Mouse (Mus musculus) midbrain, embryonic 13.5 days (tissue): ENCODE measurements around the gene Acly. TPM values are rescaled to one million over a fixed set of nuclear protein-coding genes. Genes with fewer than 3 reads are reported as not detected.

Experiments used
- ATAC-seq: fragments of 200-750 bp; cut with Nextera tagmentation; 2 replicates; pipeline ENCODE4 v1.8.0; 2017; ENCODE audit warnings: mild to moderate bottlenecking, moderate TSS enrichment, moderate library complexity
- H3K27ac ChIP-seq: fragments of 300-500 bp; sonication (generic); 2 replicates; pipeline ENCODE4 v1.5.1; 2015; ENCODE audit warnings: inconsistent platforms, mild to moderate bottlenecking, moderate library complexity
- H3K27me3 ChIP-seq: fragments of 300-500 bp; sonication (generic); 2 replicates; pipeline ENCODE4 v1.6.1; 2015; ENCODE audit warnings: mild to moderate bottlenecking, inconsistent platforms
- H3K36me3 ChIP-seq: fragments of 300-500 bp; sonication (generic); 2 replicates; pipeline ENCODE4 v1.6.1; 2015; ENCODE audit warnings: mild to moderate bottlenecking, inconsistent platforms
- H3K4me1 ChIP-seq: fragments of 300-500 bp; sonication (generic); replicated peaks from 2 replicates; pipeline ENCODE4 v1.6.1; 2015; ENCODE audit warnings: inconsistent platforms
- H3K4me2 ChIP-seq: fragments of 300-500 bp; sonication (generic); replicated peaks from 2 replicates; pipeline ENCODE4 v1.6.1; 2015; ENCODE audit warnings: moderate library complexity, mild to moderate bottlenecking, inconsistent platforms
- H3K4me3 ChIP-seq: fragments of 300-500 bp; sonication (generic); replicated peaks from 2 replicates; pipeline ENCODE4 v1.5.1; 2015; ENCODE audit warnings: mild to moderate bottlenecking, inconsistent platforms
- H3K9ac ChIP-seq: fragments of 300-500 bp; sonication (generic); replicated peaks from 2 replicates; pipeline ENCODE4 v1.6.1; 2015; ENCODE audit warnings: mild to moderate bottlenecking, inconsistent platforms
- H3K9me3 ChIP-seq: fragments of 300-500 bp; sonication (generic); 2 replicates; pipeline ENCODE4 v1.6.1; 2016; ENCODE audit warnings: mild to moderate bottlenecking, inconsistent platforms
- whole genome bisulfite sequencing: fragments of 180-500 bp; shearing (Covaris S2); methylation state at CpG from one replicate; pipeline ENCODE4 v1.1.7; 2015; 5-methylcytosine and 5-hydroxymethylcytosine counted together
- polyA plus RNA-seq: library from polyadenylated mRNA; unstranded; fragments of >200 nt; fragmentation: Nextera tagmentation; extraction: Ambion mirVana; gene quantifications from 2 replicates; pipeline ENCODE4 v1.2.1, GENCODE M21; 2015

Acly gene
- polyA plus RNA-seq, 1 experiment from 2014 or later: 273 TPM

- peaks cover 38% of the 10 kb centered on the region for H3K4me1 ChIP-seq
- no peak for ATAC-seq
- 54% methylated on average over 11 of the region's 11 CpGs for WGBS
These were observed 2.7 kb downstream of the Acly start for GRCm38 (mm10) chr11:100524987-100525630.

GRCm38 (mm10) chr11:100524358-100524757 lies 3.4 kb downstream of the Acly start:
- H3K27ac ChIP-seq: no peak overlapping the region
- H3K9me3 ChIP-seq: no peaks in the 10 kb centered on the region
- peaks cover 38% of the 10 kb centered on the region for H3K4me1 ChIP-seq
- no peak for ATAC-seq
- peak overlapping the region; percentile 90 for H3K9ac ChIP-seq
- peak overlapping the region; percentile 89 for H3K4me2 ChIP-seq
- H3K4me3 ChIP-seq: peak overlapping the region; percentile 94
- peaks cover 51% of the 10 kb centered on the region for H3K36me3 ChIP-seq
- 81% methylated on average over 5 of the region's 5 CpGs for WGBS
- no peaks in the 10 kb centered on the region for H3K27me3 ChIP-seq

More at GRCm38 (mm10) chr11:100524987-100525630, 2.7 kb downstream of the Acly start:
- peak overlapping the region; percentile 90 for H3K9ac ChIP-seq
- peak overlapping the region; percentile 94 for H3K4me3 ChIP-seq
- no peaks in the 10 kb centered on the region for H3K9me3 ChIP-seq
- H3K36me3 ChIP-seq: peaks cover 44% of the 10 kb centered on the region
- no peaks in the 10 kb centered on the region for H3K27me3 ChIP-seq
- no peak overlapping the region for H3K27ac ChIP-seq
- peak overlapping the region; percentile 89 for H3K4me2 ChIP-seq

- no peak overlapping the region for H3K9ac ChIP-seq
- no peaks in the 10 kb centered on the region for H3K27me3 ChIP-seq
- H3K9me3 ChIP-seq: no peaks in the 10 kb centered on the region
- no peak for ATAC-seq
- peaks cover 86% of the 10 kb centered on the region for H3K36me3 ChIP-seq
- 83% methylated on average over 15 of the region's 15 CpGs for WGBS
- no peak overlapping the region for H3K4me3 ChIP-seq
- peaks cover 20% of the 10 kb centered on the region for H3K4me1 ChIP-seq
- no peak overlapping the region for H3K4me2 ChIP-seq
- H3K27ac ChIP-seq: no peak overlapping the region
These were observed 7.0 kb downstream of the Acly start for GRCm38 (mm10) chr11:100520838-100521237.

- Histone ChIP-seq H3K27ac (no peak overlapping the region), H3K4me1 (peaks cover 3% of the 10 kb centered on the region), H3K9ac (no peak overlapping the region), H3K9me3 (no peaks in the 10 kb centered on the region), H3K36me3 (peaks cover 98% of the 10 kb centered on the region), H3K4me3 (no peak overlapping the region), H3K4me2 (no peak overlapping the region), H3K27me3 (no peaks in the 10 kb centered on the region)
- ATAC-seq: no peak
- WGBS: 85% methylated on average over 7 of the region's 7 CpGs
These were observed 8.6 kb downstream of the Acly start for GRCm38 (mm10) chr11:100519188-100519587.

- Histone ChIP-seq H3K9me3 (no peaks in the 10 kb centered on the region), H3K4me3 (no peak overlapping the region), H3K4me1 (no peaks in the 10 kb centered on the region), H3K27ac (no peak overlapping the region), H3K9ac (no peak overlapping the region), H3K27me3 (no peaks in the 10 kb centered on the region), H3K4me2 (no peak overlapping the region), H3K36me3 (peaks cover 99% of the 10 kb centered on the region)
- 73% methylated on average over 5 of the region's 5 CpGs for WGBS
- no peak for ATAC-seq
These were observed 9.6 kb downstream of the Acly start for GRCm38 (mm10) chr11:100518188-100518591.

- Histone ChIP-seq H3K9ac (no peak overlapping the region), H3K9me3 (no peaks in the 10 kb centered on the region), H3K27me3 (no peaks in the 10 kb centered on the region), H3K4me3 (no peak overlapping the region), H3K27ac (no peak overlapping the region), H3K4me1 (no peaks in the 10 kb centered on the region), H3K36me3 (peaks cover 98% of the 10 kb centered on the region), H3K4me2 (no peak overlapping the region)
- no peak for ATAC-seq
- WGBS: 80% methylated on average over 9 of the region's 9 CpGs
These were observed 11.5 kb downstream of the Acly start for GRCm38 (mm10) chr11:100516291-100516690.

DNA sequence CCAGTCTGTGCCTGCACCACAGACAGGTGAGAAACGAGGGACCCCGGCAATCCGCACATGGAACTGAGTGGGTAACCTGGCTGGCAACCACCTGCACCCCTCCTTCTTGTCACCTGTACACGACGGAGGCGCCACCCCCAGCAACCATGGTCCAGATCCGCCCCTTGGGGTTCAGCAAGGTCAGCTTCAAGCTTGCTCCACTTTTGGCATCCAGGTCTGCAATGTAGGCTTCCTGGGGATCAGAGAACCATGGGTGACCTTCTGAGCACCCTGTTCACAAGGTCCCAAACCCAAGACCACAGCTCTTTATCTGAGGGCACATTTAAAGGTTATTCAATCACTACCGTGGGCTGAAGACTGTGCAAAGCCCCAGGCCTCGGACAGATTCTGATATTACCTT lies 12.0 kb downstream of the Acly start:
- Histone ChIP-seq H3K27me3 (no peaks in the 10 kb centered on the region), H3K4me2 (no peak overlapping the region), H3K9me3 (no peaks in the 10 kb centered on the region), H3K4me1 (no peaks in the 10 kb centered on the region), H3K4me3 (no peak overlapping the region), H3K27ac (no peak overlapping the region), H3K9ac (no peak overlapping the region), H3K36me3 (peaks cover 97% of the 10 kb centered on the region)
- no peak for ATAC-seq
- 96% methylated on average over 9 of the region's 9 CpGs for WGBS

- Histone ChIP-seq H3K9ac (no peak overlapping the region), H3K36me3 (peaks cover 94% of the 10 kb centered on the region), H3K27me3 (no peaks in the 10 kb centered on the region), H3K4me3 (no peak overlapping the region), H3K4me2 (no peak overlapping the region), H3K4me1 (no peaks in the 10 kb centered on the region), H3K9me3 (no peaks in the 10 kb centered on the region), H3K27ac (no peak overlapping the region)
- no peak for ATAC-seq
- 95% methylated on average over 9 of the region's 9 CpGs for WGBS
These were observed 12.7 kb downstream of the Acly start for GRCm38 (mm10) chr11:100515061-100515460.

GRCm38 (mm10) chr11:100513716-100514115 lies 14.1 kb downstream of the Acly start:
- ATAC-seq: no peak
- H3K27me3 ChIP-seq: no peaks in the 10 kb centered on the region
- 92% methylated on average over 10 of the region's 10 CpGs for WGBS
- no peak overlapping the region for H3K27ac ChIP-seq
- H3K4me2 ChIP-seq: no peak overlapping the region
- no peaks in the 10 kb centered on the region for H3K4me1 ChIP-seq
- H3K9ac ChIP-seq: no peak overlapping the region
- peaks cover 91% of the 10 kb centered on the region for H3K36me3 ChIP-seq
- H3K9me3 ChIP-seq: no peaks in the 10 kb centered on the region
- no peak overlapping the region for H3K4me3 ChIP-seq

DNA sequence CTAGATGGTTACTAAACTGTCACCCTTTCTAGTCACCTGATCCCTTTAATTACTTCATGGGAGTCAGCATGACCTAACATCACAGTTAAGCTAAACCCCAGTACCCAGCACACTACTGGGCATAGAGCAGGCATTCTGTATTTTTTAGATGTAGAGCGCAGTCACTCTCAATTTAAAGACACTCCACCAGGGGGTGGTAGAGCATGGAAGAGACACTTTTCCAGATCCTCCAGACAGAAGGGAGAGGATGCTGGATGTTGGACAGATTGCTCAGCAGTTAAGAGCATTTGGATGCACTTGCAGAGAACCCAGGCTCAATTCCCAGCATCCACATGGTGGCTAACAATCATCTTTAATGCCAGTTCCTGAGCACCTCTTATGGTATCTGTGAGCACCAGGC lies 15.4 kb downstream of the Acly start:
- whole genome bisulfite sequencing: 89% methylated on average over 1 of the region's 1 CpGs
- Histone ChIP-seq H3K27ac (no peak overlapping the region), H3K4me2 (no peak overlapping the region), H3K9me3 (no peaks in the 10 kb centered on the region), H3K36me3 (peaks cover 90% of the 10 kb centered on the region), H3K4me3 (no peak overlapping the region), H3K27me3 (no peaks in the 10 kb centered on the region), H3K4me1 (no peaks in the 10 kb centered on the region), H3K9ac (no peak overlapping the region)
- no peak for ATAC-seq

DNA sequence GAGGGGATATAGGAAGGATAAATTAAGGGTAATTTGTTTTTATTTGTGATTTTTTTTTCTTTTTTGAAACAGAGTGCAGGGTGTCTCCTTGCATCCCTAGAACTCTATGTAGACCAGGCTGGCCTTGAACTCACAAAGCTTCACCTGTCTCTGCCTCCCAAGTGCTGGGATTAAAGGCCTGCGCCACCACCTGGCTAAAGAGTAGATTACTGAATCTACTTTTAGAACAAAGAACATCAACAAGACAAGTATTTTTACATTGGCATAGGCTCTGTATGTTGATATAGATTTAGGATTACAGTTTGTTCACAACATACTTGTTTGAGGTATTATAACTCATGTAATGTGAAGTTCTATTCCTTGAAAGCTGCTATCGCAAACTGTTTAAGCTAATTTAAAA lies 17.2 kb downstream of the Acly start:
- no peak overlapping the region for H3K4me3 ChIP-seq
- no peak overlapping the region for H3K4me2 ChIP-seq
- H3K36me3 ChIP-seq: peaks cover 90% of the 10 kb centered on the region
- no peaks in the 10 kb centered on the region for H3K27me3 ChIP-seq
- no peaks in the 10 kb centered on the region for H3K9me3 ChIP-seq
- ATAC-seq: no peak
- H3K9ac ChIP-seq: no peak overlapping the region
- 99% methylated on average over 2 of the region's 2 CpGs for WGBS
- no peaks in the 10 kb centered on the region for H3K4me1 ChIP-seq
- no peak overlapping the region for H3K27ac ChIP-seq

GRCm38 (mm10) chr11:100505997-100506396 lies 21.8 kb downstream of the Acly start:
- H3K36me3 ChIP-seq: peaks cover 90% of the 10 kb centered on the region
- no peak overlapping the region for H3K27ac ChIP-seq
- H3K4me1 ChIP-seq: peaks cover 10% of the 10 kb centered on the region
- H3K9ac ChIP-seq: no peak overlapping the region
- no peaks in the 10 kb centered on the region for H3K27me3 ChIP-seq
- ATAC-seq: no peak
- no peak overlapping the region for H3K4me3 ChIP-seq
- no peaks in the 10 kb centered on the region for H3K9me3 ChIP-seq
- no peak overlapping the region for H3K4me2 ChIP-seq
- WGBS: 92% methylated on average over 8 of the region's 8 CpGs
